Mouse (Mus musculus) forebrain, embryonic 12.5 days (tissue): Measurements from ENCODE around the gene Rims3. TPM values are rescaled to one million over a fixed set of nuclear protein-coding genes. Genes with fewer than 3 reads are reported as not detected.

Source experiments
- ATAC-seq: fragments of 200-750 bp; cut with Nextera tagmentation; 2 replicates; pipeline ENCODE4 v1.8.0; 2017; ENCODE audit warnings: moderate TSS enrichment; ENCODE audit not compliant: low FRiP score
- H3K27ac ChIP-seq: fragments of 300-500 bp; sonication (generic); 2 replicates; pipeline ENCODE4 v1.5.1; 2016; ENCODE audit warnings: mild to moderate bottlenecking
- H3K27me3 ChIP-seq: fragments of 300-500 bp; sonication (generic); 2 replicates; pipeline ENCODE4 v1.6.1; 2016; ENCODE audit warnings: mild to moderate bottlenecking
- H3K36me3 ChIP-seq: fragments of 300-500 bp; sonication (generic); replicated peaks from 2 replicates; pipeline ENCODE4 v1.6.1; 2016; ENCODE audit warnings: mild to moderate bottlenecking
- H3K4me1 ChIP-seq: fragments of 300-500 bp; sonication (generic); 2 replicates; pipeline ENCODE4 v1.6.1; 2016
- H3K4me2 ChIP-seq: fragments of 300-500 bp; sonication (generic); 2 replicates; pipeline ENCODE4 v1.6.1; 2016; ENCODE audit warnings: mild to moderate bottlenecking, moderate library complexity
- H3K4me3 ChIP-seq: fragments of 300-500 bp; sonication (generic); replicated peaks from 2 replicates; pipeline ENCODE4 v1.5.1; 2016; ENCODE audit warnings: mild to moderate bottlenecking
- H3K9ac ChIP-seq: fragments of 300-500 bp; sonication (generic); 2 replicates; pipeline ENCODE4 v1.6.1; 2016; ENCODE audit warnings: mild to moderate bottlenecking
- H3K9me3 ChIP-seq: fragments of 300-500 bp; sonication (generic); 2 replicates; pipeline ENCODE4 v1.6.1; 2016
- WGBS: fragments of 180-500 bp; shearing (Covaris S2); methylation state at CpG from one replicate; pipeline ENCODE4 v1.1.7; 2016; 5-methylcytosine and 5-hydroxymethylcytosine counted together
- polyA plus RNA-seq: library from polyadenylated mRNA; unstranded; fragments of >200 nt; fragmentation: Nextera tagmentation; extraction: Ambion mirVana; gene quantifications from 2 replicates; pipeline ENCODE4 v1.2.1, GENCODE M21; 2016

The Rims3 gene
- polyA plus RNA-seq, 1 experiment from 2014 or later = 6.2 TPM

GRCm38 (mm10) chr4:120856376-120856775 lies 1.8 kb downstream of the Rims3 start:
- H3K4me3 ChIP-seq = no peak overlapping the region
- no peaks in the 10 kb centered on the region for H3K36me3 ChIP-seq
- H3K27me3 ChIP-seq = peaks cover 20% of the 10 kb centered on the region
- ATAC-seq = no peak
- WGBS = 26% methylated on average over 5 of the region's 5 CpGs
- H3K4me2 ChIP-seq = no peak overlapping the region
- H3K4me1 ChIP-seq = peaks cover 25% of the 10 kb centered on the region
- no peak overlapping the region for H3K9ac ChIP-seq
- H3K27ac ChIP-seq = no peak overlapping the region
- H3K9me3 ChIP-seq = no peaks in the 10 kb centered on the region

- Histone ChIP-seq H3K4me1 (peaks cover 24% of the 10 kb centered on the region), H3K36me3 (no peaks in the 10 kb centered on the region), H3K27me3 (peaks cover 13% of the 10 kb centered on the region), H3K27ac (no peak overlapping the region), H3K4me3 (no peak overlapping the region), H3K9ac (no peak overlapping the region), H3K4me2 (no peak overlapping the region), H3K9me3 (no peaks in the 10 kb centered on the region)
- WGBS = 81% methylated on average over 7 of the region's 7 CpGs
- ATAC-seq = no peak
Observed at GRCm38 (mm10) chr4:120859865-120860264, 5.2 kb downstream of the Rims3 start.

GRCm38 (mm10) chr4:120866211-120866610 lies 11.6 kb downstream of the Rims3 start:
- ATAC-seq = no peak
- no peaks in the 10 kb centered on the region for H3K36me3 ChIP-seq
- no peak overlapping the region for H3K9ac ChIP-seq
- 18% methylated on average over 6 of the region's 6 CpGs for WGBS
- no peak overlapping the region for H3K27ac ChIP-seq
- H3K4me3 ChIP-seq = no peak overlapping the region
- no peaks in the 10 kb centered on the region for H3K9me3 ChIP-seq
- H3K4me2 ChIP-seq = no peak overlapping the region
- H3K27me3 ChIP-seq = no peaks in the 10 kb centered on the region
- peaks cover 16% of the 10 kb centered on the region for H3K4me1 ChIP-seq

GRCm38 (mm10) chr4:120868246-120868645 lies 13.6 kb downstream of the Rims3 start:
- ATAC-seq = no peak
- 76% methylated on average over 5 of the region's 5 CpGs for WGBS

GRCm38 (mm10) chr4:120868988-120869387 lies 14.4 kb downstream of the Rims3 start:
- no peak overlapping the region for H3K4me2 ChIP-seq
- no peaks in the 10 kb centered on the region for H3K36me3 ChIP-seq
- WGBS = 82% methylated on average over 3 of the region's 3 CpGs
- H3K4me3 ChIP-seq = no peak overlapping the region
- no peak for ATAC-seq
- H3K9me3 ChIP-seq = no peaks in the 10 kb centered on the region
- peaks cover 16% of the 10 kb centered on the region for H3K4me1 ChIP-seq
- H3K9ac ChIP-seq = no peak overlapping the region
- no peaks in the 10 kb centered on the region for H3K27me3 ChIP-seq
- no peak overlapping the region for H3K27ac ChIP-seq

More at GRCm38 (mm10) chr4:120868246-120868645, 13.6 kb downstream of the Rims3 start:
- H3K4me1 ChIP-seq = peaks cover 16% of the 10 kb centered on the region
- no peak overlapping the region for H3K9ac ChIP-seq
- no peaks in the 10 kb centered on the region for H3K9me3 ChIP-seq
- no peak overlapping the region for H3K4me3 ChIP-seq
- H3K36me3 ChIP-seq = no peaks in the 10 kb centered on the region
- no peak overlapping the region for H3K27ac ChIP-seq
- no peaks in the 10 kb centered on the region for H3K27me3 ChIP-seq
- no peak overlapping the region for H3K4me2 ChIP-seq

GRCm38 (mm10) chr4:120870262-120870748 lies 15.7 kb downstream of the Rims3 start:
- ATAC-seq = peak; percentile 56
- WGBS = 47% methylated on average over 7 of the region's 7 CpGs

GRCm38 (mm10) chr4:120875961-120876360 lies 21.3 kb downstream of the Rims3 start:
- no peaks in the 10 kb centered on the region for H3K27me3 ChIP-seq
- H3K4me3 ChIP-seq = no peak overlapping the region
- H3K27ac ChIP-seq = no peak overlapping the region
- 79% methylated on average over 3 of the region's 3 CpGs for WGBS
- ATAC-seq = no peak
- peaks cover 9% of the 10 kb centered on the region for H3K4me1 ChIP-seq
- no peak overlapping the region for H3K4me2 ChIP-seq
- no peak overlapping the region for H3K9ac ChIP-seq
- no peaks in the 10 kb centered on the region for H3K9me3 ChIP-seq
- no peaks in the 10 kb centered on the region for H3K36me3 ChIP-seq

More at GRCm38 (mm10) chr4:120870262-120870748, 15.7 kb downstream of the Rims3 start:
- H3K4me3 ChIP-seq = no peak overlapping the region
- no peak overlapping the region for H3K9ac ChIP-seq
- no peak overlapping the region for H3K4me2 ChIP-seq
- H3K27ac ChIP-seq = 0 out of 2 replicates have a peak overlapping the region, but pooled peaks have one; percentile 53
- no peaks in the 10 kb centered on the region for H3K36me3 ChIP-seq
- H3K4me1 ChIP-seq = peaks cover 16% of the 10 kb centered on the region
- no peaks in the 10 kb centered on the region for H3K27me3 ChIP-seq
- H3K9me3 ChIP-seq = no peaks in the 10 kb centered on the region

GRCm38 (mm10) chr4:120878728-120879127 lies 24.1 kb downstream of the Rims3 start:
- WGBS = 69% methylated on average over 3 of the region's 3 CpGs
- Histone ChIP-seq H3K4me3 (no peak overlapping the region), H3K36me3 (no peaks in the 10 kb centered on the region), H3K27ac (no peak overlapping the region), H3K9ac (no peak overlapping the region), H3K9me3 (no peaks in the 10 kb centered on the region), H3K27me3 (no peaks in the 10 kb centered on the region), H3K4me2 (no peak overlapping the region), H3K4me1 (peaks cover 33% of the 10 kb centered on the region)
- ATAC-seq = no peak

GRCm38 (mm10) chr4:120879386-120879785 lies 24.8 kb downstream of the Rims3 start:
- 67% methylated on average over 4 of the region's 4 CpGs for WGBS
- H3K4me1 ChIP-seq = peaks cover 33% of the 10 kb centered on the region

GRCm38 (mm10) chr4:120880731-120881432 lies 26.3 kb downstream of the Rims3 start:
- Histone ChIP-seq H3K36me3 (no peaks in the 10 kb centered on the region), H3K9ac (no peak overlapping the region), H3K4me3 (no peak overlapping the region), H3K4me1 (peaks cover 42% of the 10 kb centered on the region), H3K27me3 (no peaks in the 10 kb centered on the region), H3K4me2 (no peak overlapping the region), H3K27ac (no peak overlapping the region), H3K9me3 (no peaks in the 10 kb centered on the region)
- WGBS = 56% methylated on average over 6 of the region's 6 CpGs
- ATAC-seq = no peak

More at GRCm38 (mm10) chr4:120879386-120879785, 24.8 kb downstream of the Rims3 start:
- Histone ChIP-seq H3K27me3 (no peaks in the 10 kb centered on the region), H3K9me3 (no peaks in the 10 kb centered on the region), H3K4me3 (no peak overlapping the region), H3K9ac (no peak overlapping the region), H3K36me3 (no peaks in the 10 kb centered on the region), H3K27ac (no peak overlapping the region), H3K4me2 (no peak overlapping the region)
- ATAC-seq = no peak

- Histone ChIP-seq H3K4me3 (no peak overlapping the region), H3K27ac (0 out of 2 replicates have a peak overlapping the region, but pooled peaks have one; percentile 31), H3K4me1 (peaks cover 46% of the 10 kb centered on the region), H3K27me3 (no peaks in the 10 kb centered on the region), H3K36me3 (no peaks in the 10 kb centered on the region), H3K4me2 (0 out of 2 replicates have a peak overlapping the region, but pooled peaks have one; percentile 5), H3K9ac (no peak overlapping the region; the same call in 1 of the 2 replicates), H3K9me3 (no peaks in the 10 kb centered on the region)
- peak; percentile 93 for ATAC-seq
- WGBS = 29% methylated on average over 5 of the region's 5 CpGs
Observed at GRCm38 (mm10) chr4:120882002-120882625, 27.5 kb downstream of the Rims3 start.

- H3K9ac ChIP-seq = no peak overlapping the region
- H3K4me1 ChIP-seq = peaks cover 41% of the 10 kb centered on the region
- H3K4me3 ChIP-seq = no peak overlapping the region
- 0 out of 2 replicates have a peak overlapping the region, but pooled peaks have one; percentile 6 for H3K27ac ChIP-seq
- no peak overlapping the region for H3K4me2 ChIP-seq
- no peaks in the 10 kb centered on the region for H3K27me3 ChIP-seq
- WGBS = 41% methylated on average over 13 of the region's 13 CpGs
- H3K9me3 ChIP-seq = no peaks in the 10 kb centered on the region
- no peaks in the 10 kb centered on the region for H3K36me3 ChIP-seq
- ATAC-seq = no peak
Observed at GRCm38 (mm10) chr4:120885208-120886120, 30.8 kb downstream of the Rims3 start.
